Mouse (Mus musculus): ENCODE results near the gene Exoc3l. TPM values are rescaled to one million over a fixed set of nuclear protein-coding genes. Genes with fewer than 3 reads are reported as not detected.

Gene Exoc3l
- polyA plus RNA-seq, 1 experiment = 3.1 TPM

GRCm38 (mm10) chr8:105251954-105252353, 43.9 kb downstream of the Exoc3l start:
- no peak overlapping the region for H3K27ac ChIP-seq (ENCODE audit: insufficient read depth, low read depth, low read length)
- H3K4me3 ChIP-seq (ENCODE audit: low read depth, low read length) = no peak overlapping the region
- no peaks in the 10 kb centered on the region for H3K27me3 ChIP-seq (ENCODE audit: control insufficient read depth, insufficient read depth, low read length)
- peaks cover 39% of the 10 kb centered on the region for H3K36me3 ChIP-seq (ENCODE audit: control insufficient read depth, insufficient read depth, low read length)
- 92% methylated on average over 6 of the region's 6 CpGs for WGBS
- no peak for TF ChIP-seq CTCF (IDR thresholded peaks at IDR 0.05; ENCODE audit: extremely low read depth, insufficient read length, insufficient replicate concordance, low read depth, low read length)
- peaks cover 11% of the 10 kb centered on the region for H3K4me1 ChIP-seq (ENCODE audit: control insufficient read depth, insufficient read depth, insufficient read length, low read length)

GRCm38 (mm10) chr8:105241016-105241415, 54.9 kb downstream of the Exoc3l start:
- no peaks in the 10 kb centered on the region for H3K4me1 ChIP-seq (ENCODE audit: control insufficient read depth, insufficient read depth, insufficient read length, low read length)
- peaks cover 43% of the 10 kb centered on the region for H3K36me3 ChIP-seq (ENCODE audit: control insufficient read depth, insufficient read depth, low read length)
- TF ChIP-seq POLR2A (IDR thresholded peaks at IDR 0.05; ENCODE audit: low read depth, low read length) (no peak), CTCF (IDR thresholded peaks at IDR 0.05; ENCODE audit: extremely low read depth, insufficient read length, insufficient replicate concordance, low read depth, low read length) (no peak)
- WGBS = 95% methylated on average over 7 of the region's 7 CpGs
- H3K27ac ChIP-seq (ENCODE audit: insufficient read depth, low read depth, low read length) = no peak overlapping the region
- H3K4me3 ChIP-seq (ENCODE audit: low read depth, low read length) = no peak overlapping the region
- no peaks in the 10 kb centered on the region for H3K27me3 ChIP-seq (ENCODE audit: control insufficient read depth, insufficient read depth, low read length)

Other genes starting within 250 kb of the Exoc3l start
- gene Ces3a, start 247.5 kb downstream of the Exoc3l start, polyA plus RNA-seq (2012; rRNA removed) = 0.22 and 1.3 TPM in 2 replicates
- gene Ces3b, start 212.3 kb downstream of the Exoc3l start, polyA plus RNA-seq (2012; rRNA removed) = 0.18 TPM in 1 of 2 replicates, not detected in the other
- gene Ces4a, start 164.3 kb downstream of the Exoc3l start, polyA plus RNA-seq (2012; rRNA removed) = not detected in 2 replicates
- gene Cbfb, start 125.4 kb downstream of the Exoc3l start, polyA plus RNA-seq (2012; rRNA removed) = 2.3 and 2.9 TPM in 2 replicates
- 6.3 and 9.4 TPM in 2 replicates for gene D230025D16Rik, start 71.0 kb downstream of the Exoc3l start, polyA plus RNA-seq (2012; rRNA removed)
- 8.6 and 13.8 TPM in 2 replicates for gene B3gnt9, start 40.9 kb downstream of the Exoc3l start, polyA plus RNA-seq (2012; rRNA removed)
- 62.7 and 112 TPM in 2 replicates for gene Tradd, start 31.5 kb downstream of the Exoc3l start, polyA plus RNA-seq (2012; rRNA removed)
- 12.4 and 34.9 TPM in 2 replicates for gene Fbxl8, start 31.5 kb downstream of the Exoc3l start, polyA plus RNA-seq (2012; rRNA removed)
- gene Hsf4, start 26.3 kb downstream of the Exoc3l start, polyA plus RNA-seq (2012; rRNA removed) = 1.2 and 1.3 TPM in 2 replicates
- 0.52 and 1.1 TPM in 2 replicates for gene Nol3, start 20.0 kb downstream of the Exoc3l start, polyA plus RNA-seq (2012; rRNA removed)
- gene 4931428F04Rik, start 6.2 kb downstream of the Exoc3l start, polyA plus RNA-seq (2012; rRNA removed) = 1.6 and 2.6 TPM in 2 replicates
- gene E2f4, start 1.6 kb upstream of the Exoc3l start, polyA plus RNA-seq (2012; rRNA removed) = 81.4 and 152 TPM in 2 replicates
- gene Elmo3, start 9.5 kb upstream of the Exoc3l start, polyA plus RNA-seq (2012; rRNA removed) = 39.6 and 107 TPM in 2 replicates
- gene Lrrc29, start 30.2 kb upstream of the Exoc3l start, polyA plus RNA-seq (2012; rRNA removed) = 2.7 and 6.9 TPM in 2 replicates
- gene Tmem208, start 30.3 kb upstream of the Exoc3l start, polyA plus RNA-seq (2012; rRNA removed) = 77.5 and 105 TPM in 2 replicates
- 15.4 and 19.6 TPM in 2 replicates for gene Fhod1, start 51.9 kb upstream of the Exoc3l start, polyA plus RNA-seq (2012; rRNA removed)
- gene Slc9a5, start 52.7 kb upstream of the Exoc3l start, polyA plus RNA-seq (2012; rRNA removed) = 1.4 and 3.1 TPM in 2 replicates
- 0.14 and 0.41 TPM in 2 replicates for gene Plekhg4, start 77.2 kb upstream of the Exoc3l start, polyA plus RNA-seq (2012; rRNA removed)
- gene Kctd19, start 117.4 kb upstream of the Exoc3l start, polyA plus RNA-seq (2012; rRNA removed) = not detected in 2 replicates
- 0.06 TPM in 1 of 2 replicates, not detected in the other for gene Lrrc36, start 117.5 kb upstream of the Exoc3l start, polyA plus RNA-seq (2012; rRNA removed)
- gene Tppp3, start 175.4 kb upstream of the Exoc3l start, polyA plus RNA-seq (2012; rRNA removed) = 36.9 and 60.5 TPM in 2 replicates
- gene Zdhhc1, start 200.8 kb upstream of the Exoc3l start, polyA plus RNA-seq (2012; rRNA removed) = 14.8 and 15.2 TPM in 2 replicates
- gene Hsd11b2, start 222.7 kb upstream of the Exoc3l start, polyA plus RNA-seq (2012; rRNA removed) = 5.0 and 12.2 TPM in 2 replicates

All from small intestine, adult 2 months (tissue).